Mouse (Mus musculus) ovary, postnatal 10 days (tissue): ENCODE results near the gene Snd1.

Source experiments
- DNase-seq: peaks from one replicate; pipeline ENCODE4 v3.0.0; 2022; ENCODE audit warnings: low spot score

The Snd1 gene

GRCm38 (mm10) chr6:28867516-28868251 is 392.7 kb downstream of the Snd1 start:
- DNase-seq, result no peak

- no peak for DNase-seq
These were observed 396.9 kb downstream of the Snd1 start for GRCm38 (mm10) chr6:28871725-28872420.

GRCm38 (mm10) chr6:28872421-28872795 is 397.5 kb downstream of the Snd1 start:
- no peak for DNase-seq

GRCm38 (mm10) chr6:28874053-28874452 is 399.1 kb downstream of the Snd1 start:
- DNase-seq, result no peak

- DNase-seq, result no peak
These were observed 399.8 kb downstream of the Snd1 start for GRCm38 (mm10) chr6:28874759-28875158.

GRCm38 (mm10) chr6:28875333-28875732 is 400.4 kb downstream of the Snd1 start:
- no peak for DNase-seq

GRCm38 (mm10) chr6:28876492-28876891 is 401.6 kb downstream of the Snd1 start:
- DNase-seq, result no peak

GRCm38 (mm10) chr6:28877945-28878666 is 403.2 kb downstream of the Snd1 start:
- DNase-seq, result no peak

GRCm38 (mm10) chr6:28879315-28879714 is 404.4 kb downstream of the Snd1 start:
- DNase-seq, result no peak

GRCm38 (mm10) chr6:28880909-28881308 is 406.0 kb downstream of the Snd1 start:
- DNase-seq, result no peak

- no peak for DNase-seq
These were observed 408.6 kb downstream of the Snd1 start for GRCm38 (mm10) chr6:28883518-28883917.

GRCm38 (mm10) chr6:28886724-28887440 is 411.9 kb downstream of the Snd1 start:
- DNase-seq, result no peak

- DNase-seq, result no peak
These were observed 415.5 kb downstream of the Snd1 start for GRCm38 (mm10) chr6:28890426-28890825.

GRCm38 (mm10) chr6:28891480-28891879 is 416.5 kb downstream of the Snd1 start:
- no peak for DNase-seq

GRCm38 (mm10) chr6:28895004-28895515 is 420.1 kb downstream of the Snd1 start:
- no peak for DNase-seq

- no peak for DNase-seq
These were observed 420.8 kb downstream of the Snd1 start for GRCm38 (mm10) chr6:28895726-28896125.

GRCm38 (mm10) chr6:28896762-28897320 is 421.9 kb downstream of the Snd1 start:
- DNase-seq, result no peak

GRCm38 (mm10) chr6:28897326-28898085 is 422.6 kb downstream of the Snd1 start:
- no peak for DNase-seq

GRCm38 (mm10) chr6:28898836-28899235 is 423.9 kb downstream of the Snd1 start:
- no peak for DNase-seq

- DNase-seq, result no peak
These were observed 427.6 kb downstream of the Snd1 start for GRCm38 (mm10) chr6:28902573-28902972.

- DNase-seq, result no peak
These were observed 429.5 kb downstream of the Snd1 start for GRCm38 (mm10) chr6:28904417-28904816.
